Mouse (Mus musculus) MEL (cell line): ENCODE measurements around the gene Vamp2. TPM values are rescaled to one million over a fixed set of nuclear protein-coding genes. Genes with fewer than 3 reads are reported as not detected.

Experiments
- DNase-seq: peaks from one replicate; pipeline ENCODE4 v3.0.0; 2011; ENCODE audit warnings: low read depth, low spot score
- H3K27ac ChIP-seq: 2 replicates; pipeline ENCODE4 v1.5.1; 2012; ENCODE audit warnings: low read depth, mild to moderate bottlenecking, control low read depth, low read length, moderate library complexity; ENCODE audit not compliant: control insufficient read depth
- H3K27me3 ChIP-seq, 2 experiments: fragments of 150-350 bp in 1 of 2; sonication (generic) in 1 of 2; 2 replicates each; pipeline ENCODE4 v1.6.1; 2012; ENCODE audit warnings: low read length in 2 of 2, mild to moderate bottlenecking in 2 of 2, improper control_type of control experiment in 1 of 2, moderate library complexity in 1 of 2; ENCODE audit not compliant: insufficient read depth in 2 of 2, control insufficient read depth in 1 of 2
- H3K36me3 ChIP-seq, 2 experiments: 2 replicates each; pipeline ENCODE4 v1.6.1; 2012 to 2014; ENCODE audit warnings: low read length in 2 of 2, improper control_type of control experiment in 1 of 2, inconsistent platforms in 1 of 2, mild to moderate bottlenecking in 1 of 2; ENCODE audit not compliant: insufficient read depth in 2 of 2, control insufficient read depth in 1 of 2
- H3K4me1 ChIP-seq, 2 experiments: fragments of 150-350 bp in 1 of 2; sonication (generic) in 1 of 2; 2 replicates each; pipeline ENCODE4 v1.6.1; 2012; ENCODE audit warnings: low read length in 2 of 2, improper control_type of control experiment in 1 of 2, mild to moderate bottlenecking in 1 of 2; ENCODE audit not compliant: insufficient read depth in 2 of 2, control insufficient read depth in 1 of 2
- H3K4me3 ChIP-seq, 2 experiments: fragments of 150-350 bp in 1 of 2; sonication (generic) in 1 of 2; 2 replicates each; pipeline ENCODE4 v1.5.1; 2012; ENCODE audit warnings: low read depth in 2 of 2, low read length in 2 of 2, mild to moderate bottlenecking in 2 of 2, moderate library complexity in 2 of 2, control low read depth in 1 of 2, improper control_type of control experiment in 1 of 2; ENCODE audit not compliant: control insufficient read depth in 1 of 2, insufficient read depth in 1 of 2
- H3K79me2 ChIP-seq: 2 replicates; pipeline ENCODE4 v1.6.1; 2012; ENCODE audit warnings: mild to moderate bottlenecking, low read length, moderate library complexity; ENCODE audit not compliant: control insufficient read depth, poor library complexity, insufficient read depth
- H3K9ac ChIP-seq: 2 replicates; pipeline ENCODE4 v1.6.1; 2012; ENCODE audit warnings: low read depth, mild to moderate bottlenecking, control low read depth, low read length, moderate library complexity; ENCODE audit not compliant: control insufficient read depth, poor library complexity, severe bottlenecking
- H3K9me3 ChIP-seq: fragments of 150-350 bp; sonication (generic); replicated peaks from 2 replicates; pipeline ENCODE4 v1.6.1; 2012; ENCODE audit warnings: mild to moderate bottlenecking, low read length, improper control_type of control experiment, moderate library complexity; ENCODE audit not compliant: insufficient read depth
- CTCF ChIP-seq, 3 experiments: IDR thresholded peaks in 2 of 3; conservative IDR thresholded peaks in 1 of 3; 2 replicates each; pipeline ENCODE4 v1.5.1; 2011 to 2012; ENCODE audit warnings: low read length in 3 of 3, low read depth in 2 of 3, mild to moderate bottlenecking in 2 of 3, improper control_type of control experiment in 1 of 3, inconsistent platforms in 1 of 3, mixed read lengths in 1 of 3, moderate library complexity in 1 of 3; ENCODE audit not compliant: control insufficient read depth in 1 of 3, insufficient read depth in 1 of 3, poor library complexity in 1 of 3, severe bottlenecking in 1 of 3
- EP300 ChIP-seq, 2 experiments: IDR thresholded peaks; 2 replicates each; pipeline ENCODE4 v1.6.1; 2011; ENCODE audit warnings: improper control_type of control experiment in 2 of 2, low read length in 2 of 2, low read depth in 1 of 2, mild to moderate bottlenecking in 1 of 2
- GATA1 ChIP-seq: IDR thresholded peaks from 2 replicates; pipeline ENCODE4 v1.6.1; 2011; ENCODE audit warnings: low read depth, low read length, improper control_type of control experiment
- MAFK ChIP-seq: IDR thresholded peaks from 2 replicates; pipeline ENCODE4 v1.6.1; 2011; ENCODE audit warnings: low read depth, mild to moderate bottlenecking, low read length, improper control_type of control experiment, borderline replicate concordance
- MAZ ChIP-seq: IDR thresholded peaks from 2 replicates; pipeline ENCODE4 v1.6.1; 2012; ENCODE audit warnings: low read depth, mild to moderate bottlenecking, inconsistent platforms, low read length, improper control_type of control experiment
- MEF2A ChIP-seq: IDR thresholded peaks from 2 replicates; pipeline ENCODE4 v1.6.1; 2014; ENCODE audit warnings: low read depth, mild to moderate bottlenecking, inconsistent platforms, low read length, improper control_type of control experiment; ENCODE audit not compliant: poor library complexity, insufficient replicate concordance, severe bottlenecking; ENCODE audit errors: extremely low read depth
- MXI1 ChIP-seq: IDR thresholded peaks from 2 replicates; pipeline ENCODE4 v1.6.1; 2011; ENCODE audit warnings: mild to moderate bottlenecking, low read depth, low read length, improper control_type of control experiment
- POLR2A ChIP-seq, 2 experiments: IDR thresholded peaks; 2 replicates each; pipeline ENCODE4 v1.6.1; 2011 to 2012; ENCODE audit warnings: low read length in 2 of 2, mild to moderate bottlenecking in 2 of 2, control low read depth in 1 of 2, improper control_type of control experiment in 1 of 2, low read depth in 1 of 2, moderate library complexity in 1 of 2; ENCODE audit not compliant: control insufficient read depth in 1 of 2, insufficient read depth in 1 of 2, poor library complexity in 1 of 2
- RAD21 ChIP-seq: IDR thresholded peaks from 2 replicates; pipeline ENCODE4 v1.6.1; 2011; ENCODE audit warnings: mild to moderate bottlenecking, low read depth, low read length, improper control_type of control experiment
- SMC3 ChIP-seq: IDR thresholded peaks from 2 replicates; pipeline ENCODE4 v1.6.1; 2011; ENCODE audit warnings: low read depth, low read length, improper control_type of control experiment
- TBP ChIP-seq: IDR thresholded peaks from 2 replicates; pipeline ENCODE4 v1.8.0; 2011; ENCODE audit warnings: low read depth, low read length, improper control_type of control experiment
- polyA plus RNA-seq, 2 experiments: library from polyadenylated mRNA; stranded (reverse) in 1 of 2; unstranded in 1 of 2; fragments of >175 nt in 1 of 2; fragments of >200 nt in 1 of 2; gene quantifications; 2 replicates each; pipeline versions ENCODE4 v1.2.1 to v1.2.4; 2012; ENCODE audit warnings: low replicate concordance in 2 of 2, low read depth in 1 of 2; ENCODE audit not compliant: insufficient read length in 2 of 2, insufficient read depth in 1 of 2, missing spikeins in 1 of 2
- total RNA-seq: library from RNA; depleted of rRNA; stranded (reverse); fragments of 300-350 nt; gene quantifications from 2 replicates; pipeline ENCODE4 v1.2.3, GENCODE M21; 2012

Gene Vamp2
- total and polyA plus RNA-seq, 3 experiments, result 3.3 to 28.9 TPM; not detected in 1

- Histone ChIP-seq H3K27ac (no peak overlapping the region), H3K4me1 (peaks cover 1 to 10% of the 10 kb centered on the region in 2 experiments; a peak in 2 of 4 replicates), H3K4me3 (no peak overlapping the region), H3K36me3 (peaks cover 0 to 7% of the 10 kb centered on the region in 2 experiments; a peak in 2 of 4 replicates), H3K9ac (no peak overlapping the region), H3K79me2 (peaks cover 5% of the 10 kb centered on the region; the same call in 1 of the 2 replicates), H3K27me3 (no peaks in the 10 kb centered on the region), H3K9me3 (no peaks in the 10 kb centered on the region)
- TF ChIP-seq MAZ, result no peak
- TF ChIP-seq RAD21, result no peak
- DNase-seq, result no peak
Measured at GRCm38 (mm10) chr11:69105227-69105626, 16.9 kb downstream of the Vamp2 start.

GRCm38 (mm10) chr11:69105796-69106195 is 17.5 kb downstream of the Vamp2 start:
- Histone ChIP-seq H3K4me3 (no peak overlapping the region), H3K27ac (no peak overlapping the region), H3K27me3 (no peaks in the 10 kb centered on the region), H3K9me3 (no peaks in the 10 kb centered on the region), H3K79me2 (no peaks in the 10 kb centered on the region), H3K4me1 (peaks cover 0 to 8% of the 10 kb centered on the region in 2 experiments; a peak in 2 of 4 replicates), H3K36me3 (peaks cover 0 to 5% of the 10 kb centered on the region in 2 experiments; a peak in 2 of 4 replicates), H3K9ac (no peak overlapping the region)
- no peak for DNase-seq
- TF ChIP-seq POLR2A (IDR thresholded peaks at IDR 0.05; ENCODE audit: control insufficient read depth in 1 of 2, insufficient read depth in 1 of 2, low read depth in 1 of 2, low read length in 2 of 2, poor library complexity in 1 of 2) (no peak), MXI1 (no peak), TBP (no peak), MAFK (no peak)

GRCm38 (mm10) chr11:69106299-69106698 is 18.0 kb downstream of the Vamp2 start:
- no peak for TF ChIP-seq GATA1
- TF ChIP-seq SMC3, result no peak
- DNase-seq, result no peak

GRCm38 (mm10) chr11:69106842-69107241 is 18.6 kb downstream of the Vamp2 start:
- peak in 1 of 3 experiments; percentile 3; a peak in 1 of 6 replicates for TF ChIP-seq CTCF (IDR thresholded peaks at IDR 0.05 in 2 of 3, conservative IDR thresholded peaks at IDR 0.05 in 1 of 3; ENCODE audit: control insufficient read depth in 1 of 3, insufficient read depth in 1 of 3, low read depth in 2 of 3, low read length in 3 of 3, poor library complexity in 1 of 3, severe bottlenecking in 1 of 3)
- no peak for TF ChIP-seq GATA1
- no peak for TF ChIP-seq EP300 (IDR thresholded peaks at IDR 0.05; ENCODE audit: low read depth in 1 of 2, low read length in 2 of 2)
- no peak for TF ChIP-seq POLR2A (IDR thresholded peaks at IDR 0.05; ENCODE audit: control insufficient read depth in 1 of 2, insufficient read depth in 1 of 2, low read depth in 1 of 2, low read length in 2 of 2, poor library complexity in 1 of 2)
- no peak for TF ChIP-seq MEF2A
- H3K27ac ChIP-seq, result no peak overlapping the region
- no peak overlapping the region for H3K9ac ChIP-seq
- peaks cover 0 to 12% of the 10 kb centered on the region in 2 experiments; a peak in 2 of 4 replicates for H3K4me1 ChIP-seq
- peaks cover 0 to 5% of the 10 kb centered on the region in 2 experiments; a peak in 2 of 4 replicates for H3K36me3 ChIP-seq
- H3K79me2 ChIP-seq, result no peaks in the 10 kb centered on the region
- no peak for DNase-seq
- no peak overlapping the region for H3K4me3 ChIP-seq
- H3K27me3 ChIP-seq, result no peaks in the 10 kb centered on the region
- no peaks in the 10 kb centered on the region for H3K9me3 ChIP-seq

More at GRCm38 (mm10) chr11:69106299-69106698, 18.0 kb downstream of the Vamp2 start:
- Histone ChIP-seq H3K9ac (no peak overlapping the region), H3K27me3 (no peaks in the 10 kb centered on the region), H3K9me3 (no peaks in the 10 kb centered on the region), H3K27ac (no peak overlapping the region), H3K36me3 (peaks cover 0 to 5% of the 10 kb centered on the region in 2 experiments; a peak in 2 of 4 replicates), H3K79me2 (no peaks in the 10 kb centered on the region), H3K4me1 (peaks cover 0 to 8% of the 10 kb centered on the region in 2 experiments; a peak in 2 of 4 replicates), H3K4me3 (no peak overlapping the region)
